Mouse (Mus musculus) layer of hippocampus, adult 8-10 months (tissue): Measurements from ENCODE around the gene Tomm40. TPM values are rescaled to one million over a fixed set of nuclear protein-coding genes. Genes with fewer than 3 reads are reported as not detected.

Experiments
- total RNA-seq, 4 experiments: library from RNA; stranded (reverse); gene quantifications; 2 replicates each; pipeline ENCODE4 v1.2.4; 2022

The Tomm40 gene
- total RNA-seq, 4 experiments from 2014 or later: 104 to 112 (median 109) TPM

Other genes with a start within 250 kb of the Tomm40 start
- gene Bloc1s3, start 207.1 kb downstream of the Tomm40 start, total RNA-seq: 1 to 10 TPM; 4.7 to 6.7 (median 5.9) TPM
- 10 to 100 TPM; 17.1 to 25.2 (median 21.6) TPM for gene Trappc6a, start 207.0 kb downstream of the Tomm40 start, total RNA-seq
- under 1 TPM; 0.39 to 0.86 (median 0.77) TPM for gene Nkpd1, start 197.6 kb downstream of the Tomm40 start, total RNA-seq
- gene Ppp1r37, start 152.4 kb downstream of the Tomm40 start, total RNA-seq: 100 to 1,000 TPM in 2 of 4 experiments, 10 to 100 TPM in 2; 97.7 to 120 (median 108) TPM
- 1 to 10 TPM in 2 of 4 experiments, under 1 TPM in 2; 0.90 to 1.3 (median 1.0) TPM for gene Zfp296, start 138.2 kb downstream of the Tomm40 start, total RNA-seq
- 10 to 100 TPM; 43.4 to 54.4 (median 49.2) TPM for gene Gemin7, start 137.8 kb downstream of the Tomm40 start, total RNA-seq
- gene Clasrp, start 111.0 kb downstream of the Tomm40 start, total RNA-seq: 100 to 1,000 TPM in 2 of 4 experiments, 10 to 100 TPM in 2; 96.9 to 109 (median 101) TPM
- gene Relb, start 86.0 kb downstream of the Tomm40 start, total RNA-seq: 10 to 100 TPM in 2 of 4 experiments, 1 to 10 TPM in 2; 8.3 to 11.2 (median 10.5) TPM
- gene Clptm1, start 50.4 kb downstream of the Tomm40 start, total RNA-seq: 100 to 1,000 TPM; 140 to 150 (median 146) TPM
- gene Apoc2, start 37.5 kb downstream of the Tomm40 start, total RNA-seq: under 1 TPM in 1 of 4 experiments, not detected in 3; 0.66 TPM
- gene Gm44805, start 34.0 kb downstream of the Tomm40 start, total RNA-seq: not detected
- 1 to 10 TPM in 1 of 4 experiments, not detected in 3; 1.2 TPM for gene Apoc4, start 34.0 kb downstream of the Tomm40 start, total RNA-seq
- gene Apoc1, start 22.8 kb downstream of the Tomm40 start, total RNA-seq: 10 to 100 TPM in 1 of 4 experiments, 1 to 10 TPM in 3; 5.3 to 10.7 (median 6.0) TPM
- gene Apoe, start 16.2 kb downstream of the Tomm40 start, total RNA-seq: 1,000 to 10,000 TPM; 1,861 to 4,366 (median 2,827) TPM
- 1 to 10 TPM; 5.7 to 8.2 (median 7.0) TPM for gene Nectin2, start 35.0 kb upstream of the Tomm40 start, total RNA-seq
- gene Bcam, start 55.6 kb upstream of the Tomm40 start, total RNA-seq: 10 to 100 TPM; 11.0 to 15.2 (median 13.2) TPM
- gene Cblc, start 81.4 kb upstream of the Tomm40 start, total RNA-seq: not detected
- gene Bcl3, start 107.3 kb upstream of the Tomm40 start, total RNA-seq: 10 to 100 TPM in 1 of 4 experiments, 1 to 10 TPM in 1, under 1 TPM in 2; 0.75 to 11.9 (median 2.3) TPM
- 1 to 10 TPM; 1.5 to 2.6 (median 2.2) TPM for gene Gm19345, start 136.6 kb upstream of the Tomm40 start, total RNA-seq
- gene Ceacam16, start 145.9 kb upstream of the Tomm40 start, total RNA-seq: not detected
- not detected for gene Ceacam19, start 172.5 kb upstream of the Tomm40 start, total RNA-seq
- gene Pvr, start 205.7 kb upstream of the Tomm40 start, total RNA-seq: 10 to 100 TPM; 12.5 to 16.1 (median 13.8) TPM
- under 1 TPM in 1 of 4 experiments, not detected in 3; 0.20 TPM for gene Igsf23, start 235.3 kb upstream of the Tomm40 start, total RNA-seq
- not detected for gene Ceacam20, start 250.0 kb upstream of the Tomm40 start, total RNA-seq